Mouse (Mus musculus): ENCODE measurements around the gene Srrm1. TPM values are rescaled to one million over a fixed set of nuclear protein-coding genes. Genes with fewer than 3 reads are reported as not detected.

The Srrm1 gene
- polyA plus RNA-seq (2014; fragmentation: Illumina TruSeq; extraction: RNeasy Lipid Tissue Mini Kit (QIAGEN cat#74804)): 376 TPM

GRCm38 (mm10) chr4:135353066-135353793, at the start of gene Srrm1:
Gene Srrm1, minus strand, starts transcription at chr4:135353321.

GRCm38 (mm10) chr4:135397991-135398390, 44.9 kb upstream of the Srrm1 start, which contains the start of gene Ncmap:
Gene Ncmap, minus strand, starts transcription at chr4:135398227.

GRCm38 (mm10) chr4:135272640-135273306, 80.3 kb downstream of the Srrm1 start, which contains the start of gene Clic4:
Gene Clic4, minus strand, starts transcription at chr4:135272814.

Other genes with a start within 250 kb of the Srrm1 start
- gene Runx3, start 232.7 kb downstream of the Srrm1 start, polyA plus RNA-seq (2014; fragmentation: Illumina TruSeq; extraction: RNeasy Lipid Tissue Mini Kit (QIAGEN cat#74804)): 0.23 TPM
- gene Clic4, start 80.5 kb downstream of the Srrm1 start, polyA plus RNA-seq (2014; fragmentation: Illumina TruSeq; extraction: RNeasy Lipid Tissue Mini Kit (QIAGEN cat#74804)): 178 TPM
- gene Ncmap, start 44.9 kb upstream of the Srrm1 start, polyA plus RNA-seq (2014; fragmentation: Illumina TruSeq; extraction: RNeasy Lipid Tissue Mini Kit (QIAGEN cat#74804)): not detected
- gene Rcan3, start 80.5 kb upstream of the Srrm1 start, polyA plus RNA-seq (2014; fragmentation: Illumina TruSeq; extraction: RNeasy Lipid Tissue Mini Kit (QIAGEN cat#74804)): 10.7 TPM
- not detected for gene Stpg1, start 141.5 kb upstream of the Srrm1 start, polyA plus RNA-seq (2014; fragmentation: Illumina TruSeq; extraction: RNeasy Lipid Tissue Mini Kit (QIAGEN cat#74804))
- 2.6 TPM for gene Nipal3, start 141.7 kb upstream of the Srrm1 start, polyA plus RNA-seq (2014; fragmentation: Illumina TruSeq; extraction: RNeasy Lipid Tissue Mini Kit (QIAGEN cat#74804))
- gene Grhl3, start 220.3 kb upstream of the Srrm1 start, polyA plus RNA-seq (2014; fragmentation: Illumina TruSeq; extraction: RNeasy Lipid Tissue Mini Kit (QIAGEN cat#74804)): 0.26 TPM

Data from ovary, adult 10 weeks (tissue).